Mouse (Mus musculus) erythroblast, embryonic 14.5 days (primary cell): ENCODE measurements at regions not wholly inside any gene's neighbourhood (a gene's known extent, or its start where the extent isn't known, plus 50 kb on each side); places are given as distances from the start of the nearest gene placed in this dataset.

Experiments used
- GATA1 ChIP-seq: IDR thresholded peaks from 2 replicates; pipeline ENCODE4 v1.6.1; 2012; ENCODE audit warnings: low read length, inconsistent platforms, mixed read lengths
- TAL1 ChIP-seq: IDR thresholded peaks from 3 replicates; pipeline ENCODE4 v1.6.1; 2012; ENCODE audit warnings: low read length, inconsistent platforms, mixed read lengths

- no peak for TF ChIP-seq TAL1
- no peak for TF ChIP-seq GATA1
Observed at GRCm38 (mm10) chr17:10149682-10150402, 169.8 kb downstream of the Qk start.
